Comparison of ENCODE assay signal across 28 mouse cellular contexts in the genomic region with DNA sequence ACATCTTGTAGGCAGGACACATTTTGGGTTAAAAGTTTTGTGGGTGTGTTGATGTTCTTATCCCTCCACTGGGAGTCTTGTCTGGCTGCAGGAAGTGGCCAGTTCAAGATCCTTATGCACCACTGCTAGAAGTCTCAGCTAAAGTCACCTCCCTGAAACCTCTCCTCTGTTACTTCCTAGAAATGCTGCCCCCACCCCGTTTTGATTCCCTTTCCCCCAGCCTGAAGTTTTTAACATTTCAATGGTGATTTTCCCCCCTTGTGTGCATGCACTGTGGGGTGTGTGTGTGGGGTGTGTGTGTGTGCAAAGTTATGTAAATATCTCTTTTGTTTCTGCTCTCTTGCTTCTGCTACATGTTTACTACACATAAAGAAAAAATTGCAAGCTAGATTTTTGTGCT. TPM values are rescaled to one million over a fixed set of nuclear protein-coding genes. Genes with fewer than 3 reads are reported as not detected.
DNase-seq lines count a peak whose midpoint lies in the region; TF ChIP-seq lines count a peak whose summit lies in the region.
"Had no signal": no experiment of that assay in that cellular context is flagged by ENCODE, and none has a peak within 500 bp of the region (broad histone marks: within the 10 kb centered on the region; RNA-seq: fewer than 3 reads in every experiment).

No protein-coding gene starts in this region.

- H3K9ac ChIP-seq in ES-Bruce4 (ENCODE audit: low read depth, poor library complexity, severe bottlenecking) = no peak overlapping the region
- no peak overlapping the region for H3K9ac ChIP-seq in ES-E14 (ENCODE audit: insufficient read depth, low read depth, low read length, poor library complexity, severe bottlenecking)
- H3K9ac ChIP-seq: embryonic facial prominence, embryonic 13.5 days; embryonic facial prominence, embryonic 15.5 days; forebrain, embryonic 12.5 days had no signal

- H3K4me3 ChIP-seq in ES-Bruce4 (ENCODE audit: low read depth, low read length) (no peak overlapping the region), ES-E14 (ENCODE audit: insufficient read depth in 1 of 2, low read depth in 1 of 2, low read length in 2 of 2, poor library complexity in 1 of 2, severe bottlenecking in 1 of 2) (no peak overlapping the region)
- H3K4me3 ChIP-seq: embryonic facial prominence, embryonic 13.5 days; embryonic facial prominence, embryonic 15.5 days; erythroblast, embryonic 14.5 days; forebrain, embryonic 10.5 days; forebrain, embryonic 12.5 days had no signal

- H3K4me1 ChIP-seq in ES-Bruce4 (ENCODE audit: control insufficient read depth, insufficient read depth, low read length) = peaks cover 9% of the 10 kb centered on the region
- H3K4me1 ChIP-seq in ES-E14 (ENCODE audit: control insufficient read depth in 2 of 2, insufficient read depth in 2 of 2, low read length in 2 of 2, poor library complexity in 1 of 2) = peaks cover 19 to 22% of the 10 kb centered on the region in 2 experiments
- H3K4me1 ChIP-seq: embryonic facial prominence, embryonic 13.5 days; embryonic facial prominence, embryonic 15.5 days; forebrain, embryonic 10.5 days; forebrain, embryonic 12.5 days had no signal

- TF ChIP-seq EP300 in ES-Bruce4 (IDR thresholded peaks at IDR 0.05; ENCODE audit: insufficient read depth, low read depth, low read length) = 0 out of 2 replicates have a peak, but pooled peaks have one; percentile 63

- H3K36me3 ChIP-seq in ES-Bruce4 (ENCODE audit: control insufficient read depth, insufficient read depth, low read length, poor library complexity, severe bottlenecking) (no peaks in the 10 kb centered on the region), ES-E14 (ENCODE audit: control insufficient read depth, insufficient read depth, low read length, poor library complexity, severe bottlenecking) (peaks cover 4% of the 10 kb centered on the region)
- H3K36me3 ChIP-seq: embryonic facial prominence, embryonic 13.5 days; embryonic facial prominence, embryonic 15.5 days; forebrain, embryonic 10.5 days; forebrain, embryonic 12.5 days had no signal

- H3K9me3 ChIP-seq in ES-Bruce4 (replicated peaks; ENCODE audit: control insufficient read depth, insufficient read depth, low read length, poor library complexity, severe bottlenecking) (no peaks in the 10 kb centered on the region), ES-E14 (ENCODE audit: control insufficient read depth, insufficient read depth, low read depth, low read length) (no peaks in the 10 kb centered on the region)
- H3K9me3 ChIP-seq: embryonic facial prominence, embryonic 13.5 days; embryonic facial prominence, embryonic 15.5 days; forebrain, embryonic 10.5 days; forebrain, embryonic 12.5 days had no signal

- TF ChIP-seq POLR2A in ES-Bruce4 (IDR thresholded peaks at IDR 0.05; ENCODE audit: insufficient read depth, low read length) = no peak

- TF ChIP-seq CTCF in ES-Bruce4 (IDR thresholded peaks at IDR 0.05; ENCODE audit: low read depth, low read length) = no peak

- DNase-seq in ES-E14 (ENCODE audit: low read depth, low spot score) = no peak
- peak; percentile 34 for DNase-seq in ZHBTc4 (ENCODE audit: low read depth, low spot score)
- no peak for DNase-seq in gastrocnemius, postnatal 4 days (ENCODE audit: low spot score in 2 of 2)
- DNase-seq in heart, adult 18-20 months = no peak
- no peak for DNase-seq in embryo, embryonic 11 days
- DNase-seq: adrenal gland, adult 2 months; adrenal gland, postnatal 10 days; adrenal gland, postnatal 25 days; cerebellum, adult 11 months; cerebellum, adult 2 months; cerebellum, adult 9-10 months; cerebellum, postnatal 10 days; cerebellum, postnatal 25 days had no signal

- H3K27ac ChIP-seq in ES-Bruce4 (ENCODE audit: insufficient read depth, low read length) (peak overlapping the region; percentile 90), ES-E14 (ENCODE audit: insufficient read depth, low read depth, low read length, poor library complexity, severe bottlenecking) (peak overlapping the region; percentile 97; the same call in 1 of the 2 replicates)
- H3K27ac ChIP-seq: embryonic facial prominence, embryonic 13.5 days; embryonic facial prominence, embryonic 15.5 days; forebrain, embryonic 10.5 days; forebrain, embryonic 12.5 days had no signal

- H3K27me3 ChIP-seq in ES-Bruce4 (ENCODE audit: control insufficient read depth, insufficient read depth, low read length, poor library complexity, severe bottlenecking) = no peaks in the 10 kb centered on the region
- H3K27me3 ChIP-seq: embryonic facial prominence, embryonic 13.5 days; embryonic facial prominence, embryonic 15.5 days; forebrain, embryonic 12.5 days had no signal

- in situ Hi-C loops in ES-E14 (cut with MboI; ENCODE audit: low sequenced_read_pairs in 2 of 2, unreplicated experiment in 2 of 2) = no loop called here

TF ChIP-seq in ES-E14, 5 proteins besides CTCF, POLR2A, EP300 and RAD21:
- no peak for TF ChIP-seq MAFK (IDR thresholded peaks at IDR 0.05; ENCODE audit: insufficient read depth, low read depth, low read length)
- no peak for TF ChIP-seq CHD2 (IDR thresholded peaks at IDR 0.05; ENCODE audit: low read depth, low read length)
- TF ChIP-seq ZC3H11A (IDR thresholded peaks at IDR 0.05; ENCODE audit: borderline replicate concordance, low read depth, low read length) = no peak
- TF ChIP-seq HCFC1 (IDR thresholded peaks at IDR 0.05; ENCODE audit: borderline replicate concordance, insufficient read depth, low read length) = no peak
- TF ChIP-seq ZNF384 (IDR thresholded peaks at IDR 0.05; ENCODE audit: low read depth, low read length) = no peak

RNA-seq across cellular contexts. Expression of gene Morc1, which starts 4.4 kb away (rescaled TPM):
- polyA plus RNA-seq in ES-Bruce4 (2011; ENCODE audit: insufficient read depth, insufficient read length, low read depth, missing spikeins) = 18.2 and 18.3 TPM in 2 replicates
- total RNA-seq in ES-E14 (2012; rRNA removed) = 45.5 and 51.4 TPM in 2 replicates
- total RNA-seq in gastrocnemius, postnatal 4 days (2021) = not detected
- total RNA-seq in heart, adult 18-20 months (2021) = not detected
- total RNA-seq: adrenal gland, adult 2 months; adrenal gland, postnatal 10 days; adrenal gland, postnatal 25 days; MEL had no signal
- polyA plus RNA-seq: adrenal gland, adult 2 months; C2C12; cerebellum, adult 2 months; embryonic facial prominence, embryonic 11.5 days; embryonic facial prominence, embryonic 13.5 days; erythroblast, embryonic 14.5 days; forebrain, embryonic 10.5 days; forebrain, embryonic 12.5 days had no signal

RNA-seq across cellular contexts. Expression of gene Gm5485, which starts 23.2 kb away (rescaled TPM):
- not detected in 2 replicates for polyA plus RNA-seq in ES-Bruce4 (2011; ENCODE audit: insufficient read depth, insufficient read length, low read depth, missing spikeins)
- not detected in 2 replicates for total RNA-seq in ES-E14 (2012; rRNA removed)
- total RNA-seq in gastrocnemius, postnatal 4 days (2021) = not detected
- total RNA-seq in heart, adult 18-20 months (2021) = not detected
- total RNA-seq: adrenal gland, adult 2 months; adrenal gland, postnatal 10 days; adrenal gland, postnatal 25 days; adrenal gland, postnatal 4 days; MEL had no signal
- polyA plus RNA-seq: adrenal gland, adult 2 months; brain, embryonic 14.5 days; C2C12; cortical plate, adult 2 months; embryonic facial prominence, embryonic 11.5 days; embryonic facial prominence, embryonic 13.5 days; embryonic facial prominence, embryonic 15.5 days; erythroblast, embryonic 14.5 days; forebrain, embryonic 10.5 days; forebrain, embryonic 12.5 days; forebrain, embryonic 14.5 days; forebrain, embryonic 16.5 days; frontal cortex, adult 2 months had no signal

Comparison
In these comparisons a context has a peak if more than half of its experiments do, and no peak if none do; other contexts are left out.
1. RNA of gene Morc1, which starts 4.4 kb away (total RNA-seq): 45.5 to 51.4 TPM in ES-E14; not detected in gastrocnemius, postnatal 4 days and not detected in heart, adult 18-20 months; every median in the first group is over 10 times any median in the second.